Mouse (Mus musculus): ENCODE data around the gene Foxi2.

Gene Foxi2

GRCm38 (mm10) chr7:135410237-135410965, at the start of gene Foxi2:
Gene Foxi2 (plus strand): TSS chr7:135410308.
- in situ Hi-C loops (cut with MboI, MseI): no loop called here

DNA sequence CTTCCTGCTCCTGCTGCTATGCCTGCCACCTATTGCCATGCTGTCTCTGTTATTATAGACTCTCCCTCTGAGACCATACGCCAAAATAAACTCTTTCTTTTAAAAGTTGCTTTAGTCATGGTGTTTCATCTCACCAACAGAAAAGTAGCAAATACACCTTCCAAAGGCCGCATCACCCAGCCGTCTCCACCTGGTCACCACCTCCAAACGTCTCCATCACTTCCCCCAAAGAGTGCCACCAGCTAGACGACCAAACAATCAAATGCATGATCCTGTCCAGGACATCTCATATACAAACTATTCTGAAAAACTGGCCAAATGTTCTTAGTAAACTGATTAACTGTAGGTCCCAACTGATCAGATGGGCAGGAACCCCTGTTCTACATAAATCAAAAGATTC, 45.5 kb upstream of the Foxi2 start:
- in situ Hi-C loops (cut with MboI, MseI): no loop called here

DNA sequence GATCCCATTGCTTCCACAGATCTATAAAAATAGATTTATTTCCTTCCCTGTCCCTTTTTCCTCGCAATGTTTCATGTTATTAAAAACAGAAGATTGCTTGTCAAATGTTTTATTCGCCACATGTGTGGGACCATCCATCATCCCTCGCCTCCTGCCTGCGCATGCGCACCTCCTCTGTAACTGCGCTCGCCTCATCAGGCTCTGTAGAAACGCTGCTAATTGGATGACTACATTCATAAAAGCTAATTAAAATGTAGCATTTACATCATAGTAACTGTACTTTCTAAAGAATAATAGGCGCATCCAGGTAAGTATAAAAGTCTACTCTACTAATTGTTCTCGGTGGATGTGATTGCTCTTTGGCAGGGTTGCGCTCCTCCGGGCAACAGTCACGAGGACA, 34.1 kb upstream of the Foxi2 start:
- in situ Hi-C loops (cut with MboI, MseI): no loop called here

DNA sequence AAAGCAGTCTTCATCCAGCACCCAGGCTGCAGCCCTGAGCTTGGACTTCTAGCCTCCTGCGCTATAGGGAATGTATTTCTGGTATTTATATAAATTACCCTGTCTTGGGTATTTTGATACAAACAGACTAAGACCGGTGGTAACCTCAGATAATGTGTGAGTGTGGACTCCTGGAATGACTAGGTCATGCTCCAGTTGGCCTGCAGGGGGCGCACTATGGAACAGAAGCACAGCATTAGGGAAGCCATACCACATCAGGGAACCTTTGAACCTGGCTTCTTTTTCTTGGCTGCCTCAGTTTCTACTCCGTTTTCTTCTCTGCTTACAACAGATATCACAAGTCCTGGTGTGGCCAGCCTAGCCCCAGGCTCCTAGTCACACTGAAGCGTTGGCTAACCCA, 33.2 kb upstream of the Foxi2 start:
- in situ Hi-C loops (cut with MboI, MseI): no loop called here

- in situ Hi-C loops (cut with MboI, MseI): no loop called here
These were observed 31.8 kb upstream of the Foxi2 start for GRCm38 (mm10) chr7:135378331-135378730.

GRCm38 (mm10) chr7:135389039-135389438, 21.1 kb upstream of the Foxi2 start:
- in situ Hi-C loops (cut with MboI, MseI): no loop called here

GRCm38 (mm10) chr7:135392949-135393542, 17.1 kb upstream of the Foxi2 start:
- in situ Hi-C loops (cut with MboI, MseI): loop anchor here (10.0 kb wide), 1 partner anchor 92 kb away; no protein-coding TSS in a partner anchor

- in situ Hi-C loops (cut with MboI, MseI): loop anchor here (10.0 kb wide), 1 partner anchor 90 kb away; no protein-coding TSS in a partner anchor
These were observed 15.7 kb upstream of the Foxi2 start for GRCm38 (mm10) chr7:135394436-135394835.

DNA sequence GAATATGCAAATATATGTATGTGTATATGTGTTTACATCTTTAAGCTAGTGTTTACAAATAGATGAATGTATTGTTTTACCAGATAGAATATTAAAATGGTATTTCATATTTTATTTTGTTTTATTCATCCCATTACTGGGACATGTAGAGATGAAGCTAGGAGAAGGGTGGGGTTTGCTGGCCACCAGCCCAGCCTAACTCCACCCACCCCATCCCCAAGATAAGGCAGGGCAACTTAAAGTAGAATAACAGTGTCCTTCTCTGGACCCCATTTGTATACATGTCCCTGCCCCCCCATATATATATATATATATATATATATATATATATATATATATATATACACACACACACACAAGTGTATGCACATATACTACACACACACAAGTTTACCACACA, 14.9 kb upstream of the Foxi2 start:
- in situ Hi-C loops (cut with MboI, MseI): loop anchor here (10.0 kb wide), 1 partner anchor 90 kb away; no protein-coding TSS in a partner anchor

GRCm38 (mm10) chr7:135397096-135397495, 13.0 kb upstream of the Foxi2 start:
- in situ Hi-C loops (cut with MboI, MseI): loop anchor here (10.0 kb wide), 1 partner anchor 88 kb away; no protein-coding TSS in a partner anchor

DNA sequence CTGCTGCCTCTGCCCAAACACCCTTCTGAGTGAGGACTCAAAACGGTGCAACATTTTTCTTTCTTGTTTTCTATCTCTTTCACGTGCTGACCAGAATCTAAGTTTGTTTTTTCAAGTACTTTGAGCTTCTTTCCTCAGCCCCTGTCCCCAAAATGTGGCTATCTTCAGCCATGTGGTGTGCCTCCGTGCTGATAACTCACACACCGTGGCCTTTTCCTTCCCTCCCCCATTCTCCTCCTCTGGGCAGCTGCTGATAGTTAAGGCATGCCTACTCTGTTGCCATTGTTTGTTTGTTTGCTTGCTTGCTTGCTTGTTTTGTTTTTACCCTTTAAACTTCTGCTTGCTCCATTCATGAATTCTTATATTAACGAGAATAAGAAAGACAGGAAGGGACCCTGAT, 12.2 kb upstream of the Foxi2 start:
- in situ Hi-C loops (cut with MboI, MseI): loop anchor here (10.0 kb wide), 1 partner anchor 87 kb away; no protein-coding TSS in a partner anchor

- in situ Hi-C loops (cut with MboI, MseI): no loop called here
These were observed 6.7 kb upstream of the Foxi2 start for GRCm38 (mm10) chr7:135403416-135403815.

- in situ Hi-C loops (cut with MboI, MseI): no loop called here
These were observed 3.3 kb upstream of the Foxi2 start for GRCm38 (mm10) chr7:135406761-135407160.

DNA sequence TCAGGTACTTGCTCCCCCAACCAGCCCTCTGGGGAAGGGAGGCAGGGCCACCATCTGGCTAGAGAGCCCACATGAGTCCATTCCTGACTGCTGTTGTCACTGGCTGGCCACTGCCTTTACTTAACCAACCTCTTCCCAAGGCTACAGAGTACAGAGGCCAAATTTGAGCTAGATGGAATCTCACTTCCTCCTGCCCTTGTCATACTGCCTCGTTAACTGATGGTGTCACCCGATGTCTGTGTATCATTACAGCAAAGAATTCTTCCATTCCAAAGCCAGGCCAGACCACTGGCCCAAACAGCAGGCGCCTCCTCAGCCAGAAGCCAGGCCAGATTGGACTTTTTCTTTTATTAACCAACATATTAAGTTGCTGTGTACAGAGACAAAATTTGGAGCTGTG, 1.6 kb upstream of the Foxi2 start:
- in situ Hi-C loops (cut with MboI, MseI): no loop called here

DNA sequence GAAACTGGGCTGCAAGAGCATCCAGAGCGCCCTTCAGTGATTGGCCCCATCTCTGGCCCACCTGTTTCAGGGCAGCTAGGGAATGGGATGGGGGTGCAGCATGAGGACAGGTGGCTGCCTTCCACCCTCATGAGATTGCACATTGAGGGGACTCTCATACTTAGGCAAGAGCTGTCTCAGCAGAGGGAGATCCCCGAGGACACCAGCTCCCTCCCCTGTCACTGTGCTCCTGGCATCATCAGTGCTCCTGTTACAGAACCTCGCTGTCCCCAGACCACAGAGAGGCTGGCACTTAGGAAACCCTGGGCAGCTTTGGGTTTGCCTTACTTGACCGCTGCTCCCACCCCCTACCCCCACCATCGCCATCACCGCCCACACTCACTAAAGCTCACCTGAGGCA, 2.2 kb downstream of the Foxi2 start:
- in situ Hi-C loops (cut with MboI, MseI): no loop called here

GRCm38 (mm10) chr7:135428840-135429239, 18.7 kb downstream of the Foxi2 start:
- in situ Hi-C loops (cut with MboI, MseI): no loop called here

DNA sequence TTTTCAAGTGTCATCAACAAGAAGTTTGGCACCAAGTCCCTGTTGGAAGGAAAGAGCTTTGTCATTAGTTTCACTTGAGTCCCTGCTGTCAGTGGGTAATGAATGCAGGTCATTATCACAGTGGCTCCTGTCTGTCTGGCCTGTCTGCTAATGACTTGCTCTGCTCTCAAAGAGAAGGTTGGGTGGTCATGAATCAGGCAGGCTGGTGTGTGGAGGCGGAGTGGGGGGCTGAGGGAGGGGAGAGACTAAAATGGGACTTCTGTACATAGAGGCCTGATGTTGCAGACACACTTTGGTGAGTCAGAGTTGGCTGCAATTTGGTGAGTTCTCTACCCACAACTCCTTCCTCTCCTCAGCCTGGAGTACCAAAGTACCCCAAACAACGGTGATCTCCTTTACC, 20.8 kb downstream of the Foxi2 start:
- in situ Hi-C loops (cut with MboI, MseI): no loop called here

DNA sequence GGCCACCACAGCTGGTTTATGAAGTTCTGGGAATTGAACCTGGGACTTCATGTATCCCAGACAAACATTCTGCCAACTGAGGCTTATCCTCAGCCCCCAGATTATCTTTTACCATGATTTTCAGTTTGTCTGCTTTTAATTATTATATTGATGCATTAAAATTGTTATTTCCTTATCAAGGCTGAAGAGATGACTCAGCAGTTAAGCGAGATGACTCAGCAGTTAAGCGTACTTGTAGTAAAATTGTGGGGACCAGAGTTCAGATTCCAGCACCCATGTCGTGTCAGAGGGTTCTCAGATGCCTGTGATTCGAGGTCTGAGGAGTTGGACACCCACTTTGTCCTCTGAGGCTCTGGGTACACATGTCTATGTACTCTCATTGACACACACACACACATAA, 33.8 kb downstream of the Foxi2 start:
- in situ Hi-C loops (cut with MboI, MseI): no loop called here

- in situ Hi-C loops (cut with MboI, MseI): loop anchor here (25.0 kb wide), 1 partner anchor 1614 kb away; no protein-coding TSS in a partner anchor
These were observed 41.2 kb downstream of the Foxi2 start for GRCm38 (mm10) chr7:135451340-135451739.

DNA sequence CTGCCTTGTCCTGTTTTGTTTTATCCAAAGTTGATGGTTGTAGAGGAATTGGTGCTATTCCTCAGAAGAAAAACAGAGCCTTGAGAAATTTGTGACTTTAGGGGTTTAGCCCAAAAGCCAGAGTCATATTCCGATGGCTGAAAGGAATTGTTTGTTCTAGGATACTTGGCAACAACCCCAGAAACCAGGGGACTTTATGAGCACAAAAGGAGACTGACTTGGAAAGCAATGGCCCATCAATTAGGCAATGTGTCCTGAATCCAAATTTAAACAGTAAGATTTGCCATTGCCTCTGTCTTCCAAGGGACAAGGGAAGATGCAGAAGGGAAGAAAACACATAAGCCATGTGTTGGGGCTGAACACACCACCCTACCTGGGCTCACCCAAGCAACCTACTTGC, 42.3 kb downstream of the Foxi2 start:
- in situ Hi-C loops (cut with MboI, MseI): loop anchor here (25.0 kb wide), 1 partner anchor 1615 kb away; no protein-coding TSS in a partner anchor

DNA sequence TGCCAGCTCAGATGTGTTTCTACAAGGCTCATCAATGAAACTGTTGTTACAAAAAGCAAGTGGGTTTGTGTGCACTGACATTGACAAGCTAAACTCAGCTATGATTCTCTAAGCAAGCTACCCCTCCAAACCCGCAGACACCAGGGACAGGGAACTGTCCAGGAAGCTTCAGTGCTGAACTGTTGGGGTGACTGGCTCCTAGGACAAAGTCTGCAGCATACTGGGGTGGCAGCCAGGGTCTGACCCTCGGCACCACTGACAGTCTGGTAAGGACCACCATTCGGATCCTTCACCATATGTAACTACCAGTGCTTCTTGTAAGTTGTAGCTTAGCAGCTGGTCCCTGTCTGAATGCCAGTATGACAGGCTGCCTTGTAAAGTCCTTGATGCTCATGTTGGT, 43.6 kb downstream of the Foxi2 start:
- in situ Hi-C loops (cut with MboI, MseI): loop anchor here (25.0 kb wide), 1 partner anchor 1616 kb away; no protein-coding TSS in a partner anchor
